Mouse (Mus musculus) G1E (cell line): ENCODE data around the gene Pfkl. TPM values are rescaled to one million over a fixed set of nuclear protein-coding genes. Genes with fewer than 3 reads are reported as not detected.

Experiments
- ATAC-seq: 2 replicates; pipeline ENCODE4 v1.8.0; 2016; ENCODE audit warnings: mild to moderate bottlenecking; ENCODE audit not compliant: insufficient number of reproducible peaks, poor library complexity, low FRiP score, severe bottlenecking; ENCODE audit errors: extremely low read depth
- DNase-seq: peaks from one replicate; pipeline ENCODE4 v3.0.0; 2012; ENCODE audit warnings: low spot score
- H3K27me3 ChIP-seq: 2 replicates; pipeline ENCODE4 v1.6.1; 2012; ENCODE audit warnings: mild to moderate bottlenecking, low read length, inconsistent platforms; ENCODE audit not compliant: insufficient read depth
- H3K36me3 ChIP-seq: replicated peaks from 2 replicates; pipeline ENCODE3; 2012; ENCODE audit warnings: mild to moderate bottlenecking, inconsistent platforms
- H3K4me1 ChIP-seq: 2 replicates; pipeline ENCODE4 v1.6.1; 2012; ENCODE audit warnings: low read depth, low read length, inconsistent platforms, mixed read lengths; ENCODE audit not compliant: insufficient read depth
- H3K4me3 ChIP-seq: 2 replicates; pipeline ENCODE4 v1.5.1; 2012; ENCODE audit warnings: low read depth, mild to moderate bottlenecking, inconsistent platforms, low read length, moderate library complexity, mixed read lengths
- H3K9me3 ChIP-seq: replicated peaks from 2 replicates; pipeline ENCODE4 v1.6.1; 2012; ENCODE audit warnings: inconsistent platforms
- CTCF ChIP-seq: IDR thresholded peaks from 2 replicates; pipeline ENCODE4 v1.5.1; 2012; ENCODE audit warnings: low read depth, low read length, inconsistent platforms, mixed read lengths
- GATA1 ChIP-seq: IDR thresholded peaks from 2 replicates; pipeline ENCODE4 v1.6.1; 2012; ENCODE audit warnings: borderline replicate concordance, low read length, inconsistent platforms, mixed read lengths
- GATA2 ChIP-seq: IDR thresholded peaks from 2 replicates; pipeline ENCODE4 v1.6.1; 2012; ENCODE audit warnings: low read depth, low read length, inconsistent platforms, borderline replicate concordance
- POLR2AphosphoS5 ChIP-seq: IDR thresholded peaks from 2 replicates; pipeline ENCODE4 v1.6.1; 2012; ENCODE audit warnings: low read depth, low read length, inconsistent platforms; ENCODE audit not compliant: insufficient replicate concordance
- TAL1 ChIP-seq: conservative IDR thresholded peaks from 2 replicates; pipeline ENCODE4 v1.6.1; 2012; ENCODE audit warnings: low read depth, low read length, inconsistent platforms, mixed read lengths
- polyA plus RNA-seq: library from polyadenylated mRNA; stranded (reverse); fragments of >175 nt; gene quantifications from 2 replicates; pipeline ENCODE4 v1.2.3, GENCODE M21; 2012
- total RNA-seq, 2 experiments: library from RNA; stranded (forward) in 1 of 2; stranded (reverse) in 1 of 2; fragments of 200-1000 nt in 1 of 2; fragments of >200 nt in 1 of 2; fragmentation: Nextera tagmentation in 1 of 2; gene quantifications; 2 replicates each; pipeline ENCODE4 v1.2.3; 2014 to 2017

The Pfkl gene
- total and polyA plus RNA-seq, 3 experiments = 38.5 to 182 (median 89.1) TPM

DNA sequence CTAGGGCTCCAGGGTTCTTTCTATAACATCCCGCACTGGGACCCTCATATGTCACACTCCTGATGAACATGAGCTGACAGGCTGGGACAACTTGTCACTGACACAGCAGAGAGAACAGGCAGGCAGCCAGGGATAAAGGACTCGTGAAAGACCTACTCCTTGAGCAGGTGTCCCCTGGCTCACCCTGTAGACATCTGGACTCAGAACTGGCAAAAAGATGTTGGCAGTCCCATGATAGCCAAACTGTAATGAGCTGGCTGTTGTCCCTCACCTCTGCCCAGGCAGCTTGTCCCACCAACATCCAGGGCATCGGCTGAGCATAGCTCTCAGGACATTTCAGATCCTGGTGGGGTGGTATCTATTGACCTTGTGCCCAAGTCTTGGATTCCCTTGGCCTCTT is 14.2 kb downstream of the Pfkl start:
- Histone ChIP-seq H3K36me3 (peaks cover 100% of the 10 kb centered on the region), H3K27me3 (no peaks in the 10 kb centered on the region), H3K4me1 (0 out of 2 replicates have a peak, but pooled peaks cover 9% of the 10 kb centered on the region), H3K9me3 (no peaks in the 10 kb centered on the region), H3K4me3 (no peak overlapping the region)
- no peak for ATAC-seq
- no peak for TF ChIP-seq POLR2AphosphoS5
- no peak for TF ChIP-seq TAL1
- no peak for TF ChIP-seq GATA1
- no peak for TF ChIP-seq CTCF
- no peak for TF ChIP-seq GATA2
- no peak for DNase-seq

DNA sequence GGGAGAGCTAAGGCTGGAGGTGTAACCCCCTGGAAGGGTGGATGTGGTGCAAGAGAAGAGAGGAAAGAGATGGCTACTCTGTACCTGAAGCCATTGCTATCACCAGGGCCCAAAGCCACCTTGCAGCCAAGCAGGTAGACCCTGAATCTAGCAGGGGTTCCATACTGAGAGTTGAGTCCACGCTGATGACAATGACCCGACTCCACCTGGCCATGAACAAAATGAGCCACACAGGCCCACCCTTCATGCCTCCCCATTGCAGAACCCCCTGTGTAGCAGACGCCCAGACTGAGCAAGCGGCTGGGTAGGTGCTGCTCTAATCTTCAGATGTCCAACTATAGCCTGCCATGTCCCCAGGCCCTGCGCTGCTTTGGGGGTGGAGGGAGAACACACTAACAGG is 24.1 kb downstream of the Pfkl start:
- no peaks in the 10 kb centered on the region for H3K27me3 ChIP-seq
- no peak overlapping the region for H3K4me3 ChIP-seq
- no peaks in the 10 kb centered on the region for H3K9me3 ChIP-seq
- TF ChIP-seq POLR2AphosphoS5 = peak; percentile 72
- TF ChIP-seq GATA2 = no peak
- TF ChIP-seq CTCF = no peak
- peaks cover 89% of the 10 kb centered on the region for H3K36me3 ChIP-seq
- DNase-seq = no peak
- H3K4me1 ChIP-seq = peaks cover 24% of the 10 kb centered on the region; the same call in 1 of the 2 replicates
- ATAC-seq = no peak

DNA sequence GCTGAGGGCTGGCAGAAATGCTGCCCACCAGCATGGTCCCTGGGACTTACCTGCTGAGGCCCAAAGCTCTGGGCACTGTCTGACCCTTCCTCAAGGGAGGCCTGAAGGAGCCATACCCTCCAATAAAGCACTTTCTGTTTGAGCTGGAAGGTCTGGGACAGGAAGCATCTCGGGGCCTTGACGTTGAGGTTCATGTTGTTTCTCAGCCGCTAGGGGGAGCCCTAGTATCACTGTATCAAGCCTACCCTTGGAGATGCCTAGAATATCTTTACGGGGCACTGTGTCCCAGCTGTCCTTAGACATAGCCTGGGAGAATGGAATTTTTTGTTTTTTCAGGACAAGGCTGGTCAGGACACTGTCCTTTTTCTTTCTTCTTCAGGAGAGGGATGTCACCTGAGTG is 25.2 kb downstream of the Pfkl start:
- Histone ChIP-seq H3K36me3 (peaks cover 89% of the 10 kb centered on the region), H3K4me1 (peaks cover 23% of the 10 kb centered on the region; the same call in 1 of the 2 replicates), H3K27me3 (no peaks in the 10 kb centered on the region), H3K4me3 (no peak overlapping the region), H3K9me3 (no peaks in the 10 kb centered on the region)
- no peak for TF ChIP-seq POLR2AphosphoS5
- TF ChIP-seq CTCF = peak; percentile 78
- DNase-seq (peak; percentile 87), ATAC-seq (peak; percentile 62; the same call in 1 of the 2 replicates)

GRCm38 (mm10) chr10:77978351-77979350 is 31.2 kb downstream of the Pfkl start, which contains the start of gene 1810043G02Rik:
TSS of gene 1810043G02Rik (plus strand) at chr10:77978524.
- peak within 1 kb of the TSS; percentile 83 for H3K4me3 ChIP-seq
- peak; percentile 97 for DNase-seq
- peaks cover 18% of the 10 kb centered on the region for H3K27me3 ChIP-seq
- H3K9me3 ChIP-seq = no peaks in the 10 kb centered on the region
- H3K4me1 ChIP-seq = peaks cover 29% of the 10 kb centered on the region
- H3K36me3 ChIP-seq = peaks cover 36% of the 10 kb centered on the region
- TF ChIP-seq TAL1 (no peak), CTCF (no peak), GATA2 (no peak), POLR2AphosphoS5 (no peak), GATA1 (no peak)
- peak; percentile 88 for ATAC-seq

DNA sequence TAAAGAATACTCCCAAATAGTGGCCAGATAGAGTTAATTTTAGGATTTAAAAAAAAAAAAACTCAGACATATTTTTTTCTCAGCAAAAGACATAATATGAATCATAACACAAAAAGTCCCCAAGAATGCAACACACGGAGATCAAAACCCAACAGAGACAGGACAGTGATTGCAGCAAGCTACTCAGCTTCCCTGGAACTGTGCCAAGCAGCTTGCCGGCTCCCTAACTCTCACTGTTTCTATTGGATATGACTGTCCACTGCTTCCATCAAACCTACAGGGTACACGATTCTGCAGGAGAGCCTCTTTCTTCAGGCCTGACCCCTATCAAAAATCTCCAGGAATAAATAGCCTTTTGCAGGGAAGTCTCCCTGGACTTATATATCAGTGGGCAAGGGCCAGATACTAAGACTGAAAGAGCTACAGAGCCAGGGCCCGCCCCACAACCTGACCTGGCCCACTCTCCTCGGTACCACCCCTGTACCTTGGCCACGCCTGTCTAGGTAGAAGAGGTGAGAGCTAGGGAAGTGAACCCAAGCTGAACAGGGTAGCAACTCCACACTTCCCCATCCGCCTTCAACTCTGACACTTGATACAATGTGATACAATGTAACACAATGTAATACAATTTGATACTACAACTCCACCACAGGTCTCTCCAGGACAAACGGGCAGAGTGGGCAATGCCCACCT is 33.3 kb downstream of the Pfkl start:
- TF ChIP-seq GATA2 (no peak), GATA1 (no peak), POLR2AphosphoS5 (no peak), TAL1 (no peak), CTCF (no peak)
- ATAC-seq (no peak), DNase-seq (no peak)
- Histone ChIP-seq H3K36me3 (peaks cover 18% of the 10 kb centered on the region), H3K9me3 (no peaks in the 10 kb centered on the region), H3K27me3 (peaks cover 20% of the 10 kb centered on the region), H3K4me1 (peaks cover 32% of the 10 kb centered on the region), H3K4me3 (no peak overlapping the region)

DNA sequence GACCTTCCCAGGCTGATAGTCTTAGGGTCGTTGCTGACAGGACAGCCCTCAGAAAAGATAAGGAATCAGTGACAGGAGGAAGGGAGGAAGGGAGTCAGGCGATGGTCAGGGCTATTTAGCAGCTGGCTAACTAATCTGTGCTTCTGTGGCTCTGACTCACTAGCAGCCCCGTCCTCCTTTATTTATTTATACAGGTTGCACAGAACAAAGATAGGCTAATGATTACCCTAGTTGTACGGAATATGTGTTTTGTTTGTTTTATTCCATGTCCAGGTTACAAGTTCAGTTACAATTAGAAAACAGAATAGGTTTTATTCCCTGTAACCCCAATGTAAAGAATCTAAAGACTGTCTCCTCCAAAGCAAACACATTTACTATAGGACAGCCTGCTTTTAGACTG is 34.2 kb downstream of the Pfkl start:
- DNase-seq (no peak), ATAC-seq (no peak)
- no peaks in the 10 kb centered on the region for H3K9me3 ChIP-seq
- H3K36me3 ChIP-seq = peaks cover 11% of the 10 kb centered on the region
- TF ChIP-seq CTCF (no peak), GATA1 (no peak), TAL1 (no peak), POLR2AphosphoS5 (no peak), GATA2 (no peak)
- peaks cover 23% of the 10 kb centered on the region for H3K27me3 ChIP-seq
- H3K4me3 ChIP-seq = no peak overlapping the region
- H3K4me1 ChIP-seq = peaks cover 32% of the 10 kb centered on the region
